Mouse (Mus musculus): Measurements from ENCODE around the gene Olfr112. TPM values are rescaled to one million over a fixed set of nuclear protein-coding genes. Genes with fewer than 3 reads are reported as not detected.

Gene Olfr112
- polyA plus RNA-seq, 1 experiment from 2014 or later = not detected

Other genes with a start within 250 kb of the Olfr112 start
- gene Olfr103, start 229.8 kb downstream of the Olfr112 start, polyA plus RNA-seq (2015; fragmentation: Nextera tagmentation; extraction: Ambion mirVana) = not detected in 2 replicates
- gene Olfr104-ps, start 209.9 kb downstream of the Olfr112 start, polyA plus RNA-seq (2015; fragmentation: Nextera tagmentation; extraction: Ambion mirVana) = not detected in 2 replicates
- gene Olfr105-ps, start 190.4 kb downstream of the Olfr112 start, polyA plus RNA-seq (2015; fragmentation: Nextera tagmentation; extraction: Ambion mirVana) = not detected in 2 replicates
- gene Olfr106-ps, start 179.1 kb downstream of the Olfr112 start, polyA plus RNA-seq (2015; fragmentation: Nextera tagmentation; extraction: Ambion mirVana) = not detected in 2 replicates
- gene Olfr107, start 170.2 kb downstream of the Olfr112 start, polyA plus RNA-seq (2015; fragmentation: Nextera tagmentation; extraction: Ambion mirVana) = not detected in 2 replicates
- gene Olfr108, start 124.0 kb downstream of the Olfr112 start, polyA plus RNA-seq (2015; fragmentation: Nextera tagmentation; extraction: Ambion mirVana) = not detected in 2 replicates
- not detected in 2 replicates for gene Olfr109, start 110.5 kb downstream of the Olfr112 start, polyA plus RNA-seq (2015; fragmentation: Nextera tagmentation; extraction: Ambion mirVana)
- gene H2-M2, start 85.9 kb downstream of the Olfr112 start, polyA plus RNA-seq (2015; fragmentation: Nextera tagmentation; extraction: Ambion mirVana) = not detected in 2 replicates
- not detected in 2 replicates for gene Olfr110, start 77.0 kb downstream of the Olfr112 start, polyA plus RNA-seq (2015; fragmentation: Nextera tagmentation; extraction: Ambion mirVana)
- gene Olfr111, start 61.4 kb downstream of the Olfr112 start, polyA plus RNA-seq (2015; fragmentation: Nextera tagmentation; extraction: Ambion mirVana) = not detected in 2 replicates
- gene Olfr113, start 8.2 kb upstream of the Olfr112 start, polyA plus RNA-seq (2015; fragmentation: Nextera tagmentation; extraction: Ambion mirVana) = not detected in 2 replicates
- gene Olfr114, start 23.3 kb upstream of the Olfr112 start, polyA plus RNA-seq (2015; fragmentation: Nextera tagmentation; extraction: Ambion mirVana) = not detected in 2 replicates
- gene Olfr115, start 57.7 kb upstream of the Olfr112 start, polyA plus RNA-seq (2015; fragmentation: Nextera tagmentation; extraction: Ambion mirVana) = not detected in 2 replicates
- gene Olfr116, start 57.7 kb upstream of the Olfr112 start, polyA plus RNA-seq (2015; fragmentation: Nextera tagmentation; extraction: Ambion mirVana) = not detected in 2 replicates
- gene Olfr117, start 94.3 kb upstream of the Olfr112 start, polyA plus RNA-seq (2015; fragmentation: Nextera tagmentation; extraction: Ambion mirVana) = not detected in 2 replicates
- not detected in 2 replicates for gene Olfr118, start 97.5 kb upstream of the Olfr112 start, polyA plus RNA-seq (2015; fragmentation: Nextera tagmentation; extraction: Ambion mirVana)
- not detected in 2 replicates for gene Olfr119, start 127.1 kb upstream of the Olfr112 start, polyA plus RNA-seq (2015; fragmentation: Nextera tagmentation; extraction: Ambion mirVana)
- gene Olfr120, start 152.4 kb upstream of the Olfr112 start, polyA plus RNA-seq (2015; fragmentation: Nextera tagmentation; extraction: Ambion mirVana) = not detected in 2 replicates
- not detected in 2 replicates for gene Olfr121, start 179.4 kb upstream of the Olfr112 start, polyA plus RNA-seq (2015; fragmentation: Nextera tagmentation; extraction: Ambion mirVana)
- not detected in 2 replicates for gene Olfr122, start 199.2 kb upstream of the Olfr112 start, polyA plus RNA-seq (2015; fragmentation: Nextera tagmentation; extraction: Ambion mirVana)
- gene Olfr123, start 224.1 kb upstream of the Olfr112 start, polyA plus RNA-seq (2015; fragmentation: Nextera tagmentation; extraction: Ambion mirVana) = not detected in 2 replicates
- gene Olfr124, start 230.4 kb upstream of the Olfr112 start, polyA plus RNA-seq (2015; fragmentation: Nextera tagmentation; extraction: Ambion mirVana) = not detected in 2 replicates